Comparison of ENCODE assay signal across 12 mouse cellular contexts in genomic region chr11:22969486-22969885, GRCm38 (mm10). TPM values are rescaled to one million over a fixed set of nuclear protein-coding genes. Genes with fewer than 3 reads are reported as not detected.
A peak's percentile ranks its signal among the peaks of the same experiment; 100 is the strongest.
DNase-seq lines count a peak whose midpoint lies in the region; ATAC-seq and TF ChIP-seq lines count a peak whose summit lies in the region.
"Had no signal": no experiment of that assay in that cellular context is flagged by ENCODE, and none has a peak within 500 bp of the region (broad histone marks: within the 10 kb centered on the region; RNA-seq: fewer than 3 reads in every experiment).

No protein-coding gene starts in this region.

- TF ChIP-seq EP300 in MEL (IDR thresholded peaks at IDR 0.05; ENCODE audit: low read depth in 1 of 2, low read length in 2 of 2): no peak

- peaks cover 21% of the 10 kb centered on the region for H3K79me2 ChIP-seq in MEL (ENCODE audit: control insufficient read depth, insufficient read depth, low read length, poor library complexity)

- H3K4me1 ChIP-seq in MEL (ENCODE audit: control insufficient read depth in 1 of 2, insufficient read depth in 2 of 2, low read length in 2 of 2): peaks cover 0 to 4% of the 10 kb centered on the region in 2 experiments; a peak in 1 of 4 replicates

- peak; percentile 94 for TF ChIP-seq RAD21 in MEL (IDR thresholded peaks at IDR 0.05; ENCODE audit: low read depth, low read length)

- no peaks in the 10 kb centered on the region for H3K27me3 ChIP-seq in MEL (ENCODE audit: control insufficient read depth in 1 of 2, insufficient read depth in 2 of 2, low read length in 2 of 2)
- H3K27me3 ChIP-seq: liver, embryonic 12.5 days had no signal

- no peak for TF ChIP-seq POLR2A in MEL (IDR thresholded peaks at IDR 0.05; ENCODE audit: control insufficient read depth in 1 of 2, insufficient read depth in 1 of 2, low read depth in 1 of 2, low read length in 2 of 2, poor library complexity in 1 of 2)

- H3K4me3 ChIP-seq in MEL (ENCODE audit: control insufficient read depth in 1 of 2, insufficient read depth in 1 of 2, low read depth in 2 of 2, low read length in 2 of 2): no peak overlapping the region
- H3K4me3 ChIP-seq: liver, embryonic 12.5 days; myocyte had no signal

- DNase-seq in heart, adult 8-10 months (ENCODE audit: low spot score): peak; percentile 67
- no peak for DNase-seq in heart, adult 9 months (ENCODE audit: low spot score in 2 of 2)
- DNase-seq in lung, postnatal 25 days (ENCODE audit: low spot score): peak; percentile 58
- DNase-seq in lung, postnatal 10 days: no peak
- peak; percentile 83 for DNase-seq in MEL (ENCODE audit: low read depth, low spot score)
- no peak for DNase-seq in cerebellum, adult 8-10 months
- no peak for DNase-seq in ovary, postnatal 14 days (ENCODE audit: low spot score)
- DNase-seq: right cerebral cortex, postnatal 4 days; thymus, postnatal 36 days had no signal

- no peak overlapping the region; the same call in 1 of the 2 replicates for H3K9ac ChIP-seq in MEL (ENCODE audit: control insufficient read depth, low read depth, low read length, poor library complexity, severe bottlenecking)
- H3K9ac ChIP-seq: liver, embryonic 12.5 days had no signal

- ATAC-seq in megakaryocyte progenitor cell, adult 5-6 weeks (replicated peaks; ENCODE audit: poor library complexity): peak; percentile 45
- ATAC-seq: liver, embryonic 12.5 days had no signal

- TF ChIP-seq CTCF in MEL (IDR thresholded peaks at IDR 0.05 in 2 of 3, conservative IDR thresholded peaks at IDR 0.05 in 1 of 3; ENCODE audit: control insufficient read depth in 1 of 3, insufficient read depth in 1 of 3, low read depth in 2 of 3, low read length in 3 of 3, poor library complexity in 1 of 3, severe bottlenecking in 1 of 3): peak in 2 of 3 experiments; percentile 83 to 85; a peak in 4 of 6 replicates

- H3K27ac ChIP-seq in MEL (ENCODE audit: control insufficient read depth, low read depth, low read length): no peak overlapping the region
- H3K27ac ChIP-seq: liver, embryonic 12.5 days had no signal

- no peaks in the 10 kb centered on the region for H3K9me3 ChIP-seq in MEL (replicated peaks; ENCODE audit: insufficient read depth, low read length)

- peaks cover 0 to 7% of the 10 kb centered on the region in 2 experiments; a peak in 1 of 4 replicates for H3K36me3 ChIP-seq in MEL (ENCODE audit: control insufficient read depth in 1 of 2, insufficient read depth in 2 of 2, low read length in 2 of 2)

TF ChIP-seq in MEL, 35 proteins besides CTCF, POLR2A, EP300 and RAD21:
- no peak for TF ChIP-seq KAT2A (conservative IDR thresholded peaks at IDR 0.05; ENCODE audit: low read depth, low read length)
- no peak for TF ChIP-seq GATA1 (IDR thresholded peaks at IDR 0.05; ENCODE audit: low read depth, low read length)
- TF ChIP-seq CHD2 (IDR thresholded peaks at IDR 0.05; ENCODE audit: low read length): no peak
- TF ChIP-seq USF2 (IDR thresholded peaks at IDR 0.05; ENCODE audit: borderline replicate concordance in 1 of 2, insufficient read depth in 1 of 2, low read depth in 1 of 2, low read length in 2 of 2): no peak
- TF ChIP-seq SMC3 (IDR thresholded peaks at IDR 0.05; ENCODE audit: low read depth, low read length): peak; percentile 80
- TF ChIP-seq TAL1 (IDR thresholded peaks at IDR 0.05; ENCODE audit: low read length): no peak
- TF ChIP-seq MAZ (IDR thresholded peaks at IDR 0.05; ENCODE audit: low read depth, low read length): no peak
- TF ChIP-seq USF1 (IDR thresholded peaks at IDR 0.05; ENCODE audit: low read depth, low read length): no peak
- no peak for TF ChIP-seq ELF1 (IDR thresholded peaks at IDR 0.05; ENCODE audit: low read depth, low read length)
- no peak for TF ChIP-seq E2F4 (IDR thresholded peaks at IDR 0.05; ENCODE audit: borderline replicate concordance, low read depth, low read length)
- TF ChIP-seq ZKSCAN1 (IDR thresholded peaks at IDR 0.05; ENCODE audit: low read depth, low read length): no peak
- TF ChIP-seq ETS1 (IDR thresholded peaks at IDR 0.05; ENCODE audit: low read depth, low read length): no peak
- TF ChIP-seq RCOR1 (IDR thresholded peaks at IDR 0.05; ENCODE audit: low read depth, low read length): no peak
- TF ChIP-seq NRF1 (IDR thresholded peaks at IDR 0.05; ENCODE audit: insufficient read depth, low read depth, low read length, poor library complexity, severe bottlenecking): no peak
- TF ChIP-seq TBP (IDR thresholded peaks at IDR 0.05; ENCODE audit: low read depth, low read length): no peak
- TF ChIP-seq POLR2AphosphoS2 (IDR thresholded peaks at IDR 0.05; ENCODE audit: low read length): no peak
- TF ChIP-seq NELFE (IDR thresholded peaks at IDR 0.05; ENCODE audit: low read depth, low read length): no peak
- no peak for TF ChIP-seq ZNF384 (IDR thresholded peaks at IDR 0.05; ENCODE audit: low read depth, low read length)
- TF ChIP-seq SIN3A (IDR thresholded peaks at IDR 0.05; ENCODE audit: low read length): peak; percentile 54; the same call in 1 of the 2 replicates
- no peak for TF ChIP-seq ZMIZ1 (IDR thresholded peaks at IDR 0.05; ENCODE audit: low read depth, low read length)
- TF ChIP-seq MAX (IDR thresholded peaks at IDR 0.05; ENCODE audit: low read length): no peak
- TF ChIP-seq POLR2AphosphoS5 (IDR thresholded peaks at IDR 0.05; ENCODE audit: borderline replicate concordance, low read depth, low read length): no peak
- no peak for TF ChIP-seq GABPA (IDR thresholded peaks at IDR 0.05; ENCODE audit: low read depth, low read length)
- no peak; the same call in 1 of the 2 replicates for TF ChIP-seq BHLHE40 (IDR thresholded peaks at IDR 0.05; ENCODE audit: borderline replicate concordance, low read depth, low read length)
- TF ChIP-seq TCF12 (IDR thresholded peaks at IDR 0.05; ENCODE audit: low read depth, low read length): no peak
- no peak for TF ChIP-seq MYB (IDR thresholded peaks at IDR 0.05; ENCODE audit: low read depth, low read length)
- no peak for TF ChIP-seq JUND (IDR thresholded peaks at IDR 0.05; ENCODE audit: low read depth, low read length)
- TF ChIP-seq MYC (IDR thresholded peaks at IDR 0.05; ENCODE audit: low read depth, low read length): no peak
- TF ChIP-seq ZC3H11A (IDR thresholded peaks at IDR 0.05; ENCODE audit: low read depth, low read length): peak; percentile 84
- TF ChIP-seq CHD1 (IDR thresholded peaks at IDR 0.05; ENCODE audit: low read depth, low read length): no peak
- TF ChIP-seq HCFC1 (IDR thresholded peaks at IDR 0.05; ENCODE audit: low read depth, low read length): 0 out of 2 replicates have a peak, but pooled peaks have one; percentile 15
- TF ChIP-seq MEF2A (IDR thresholded peaks at IDR 0.05; ENCODE audit: extremely low read depth, insufficient replicate concordance, low read depth, low read length, poor library complexity, severe bottlenecking): no peak
- no peak for TF ChIP-seq MXI1 (IDR thresholded peaks at IDR 0.05; ENCODE audit: low read depth, low read length)
- no peak for TF ChIP-seq UBTF (IDR thresholded peaks at IDR 0.05; ENCODE audit: borderline replicate concordance, insufficient read depth, low read depth, low read length)
- TF ChIP-seq MAFK (IDR thresholded peaks at IDR 0.05; ENCODE audit: borderline replicate concordance, low read depth, low read length): no peak
TF ChIP-seq in MEL: peak in this region for 4.

RNA-seq across cellular contexts. Expression of gene Zrsr1, which starts 2.3 kb away (rescaled TPM):
- total RNA-seq in heart, adult 8-10 months (2022): 10 to 100 TPM; 19.1 to 29.4 (median 20.6) TPM
- 10.4 and 11.3 TPM in 2 replicates for total RNA-seq in MEL (2012; rRNA removed)
- 10 to 100 TPM in 1 of 2 experiments, not detected in 1; 15.8 TPM for polyA plus RNA-seq in MEL (2012; ENCODE audit: insufficient read depth in 1 of 2, insufficient read length in 2 of 2, low read depth in 1 of 2, low replicate concordance in 2 of 2, missing spikeins in 1 of 2)
- 4.0 and 7.0 TPM in 2 replicates for total RNA-seq in megakaryocyte progenitor cell, adult 5-6 weeks (2015)
- 10.3 and 11.2 TPM in 2 replicates for total RNA-seq in megakaryocyte progenitor cell, adult 5-6 weeks (2017)

RNA-seq across cellular contexts. Expression of gene Gm28048, which starts 12.4 kb away (rescaled TPM):
- total RNA-seq in heart, adult 8-10 months (2022): 1 to 10 TPM; 2.4 to 7.1 (median 4.1) TPM
- total RNA-seq in MEL (2012; rRNA removed): 11.8 and 15.0 TPM in 2 replicates
- 1 to 10 TPM in 1 of 2 experiments, not detected in 1; 8.6 TPM for polyA plus RNA-seq in MEL (2012; ENCODE audit: insufficient read depth in 1 of 2, insufficient read length in 2 of 2, low read depth in 1 of 2, low replicate concordance in 2 of 2, missing spikeins in 1 of 2)
- total RNA-seq in megakaryocyte progenitor cell, adult 5-6 weeks (2015): 77.6 and 83.1 TPM in 2 replicates
- 52.7 and 59.5 TPM in 2 replicates for total RNA-seq in megakaryocyte progenitor cell, adult 5-6 weeks (2017)

RNA-seq across cellular contexts. Expression of gene Commd1, which starts 12.7 kb away (rescaled TPM):
- total RNA-seq in heart, adult 8-10 months (2022): 100 to 1,000 TPM; 133 to 141 (median 141) TPM
- total RNA-seq in MEL (2012; rRNA removed): 113 and 128 TPM in 2 replicates
- polyA plus RNA-seq in MEL (2012; ENCODE audit: insufficient read depth in 1 of 2, insufficient read length in 2 of 2, low read depth in 1 of 2, low replicate concordance in 2 of 2, missing spikeins in 1 of 2): 100 to 1,000 TPM in 1 of 2 experiments, not detected in 1; 102 TPM
- total RNA-seq in megakaryocyte progenitor cell, adult 5-6 weeks (2015): 141 and 159 TPM in 2 replicates
- total RNA-seq in megakaryocyte progenitor cell, adult 5-6 weeks (2017): 89.6 and 105 TPM in 2 replicates

RNA-seq across cellular contexts. Expression of gene Cct4, which starts 20.8 kb away (rescaled TPM):
- 100 to 1,000 TPM in 3 of 4 experiments, 10 to 100 TPM in 1; 91.9 to 116 (median 105) TPM for total RNA-seq in heart, adult 8-10 months (2022)
- 552 and 588 TPM in 2 replicates for total RNA-seq in MEL (2012; rRNA removed)
- polyA plus RNA-seq in MEL (2012; ENCODE audit: insufficient read depth in 1 of 2, insufficient read length in 2 of 2, low read depth in 1 of 2, low replicate concordance in 2 of 2, missing spikeins in 1 of 2): 100 to 1,000 TPM; 387 to 567 TPM
- 346 and 370 TPM in 2 replicates for total RNA-seq in megakaryocyte progenitor cell, adult 5-6 weeks (2015)
- total RNA-seq in megakaryocyte progenitor cell, adult 5-6 weeks (2017): 218 and 319 TPM in 2 replicates

RNA-seq across cellular contexts. Expression of gene Fam161a, which starts 37.8 kb away (rescaled TPM):
- total RNA-seq in heart, adult 8-10 months (2022): 1 to 10 TPM in 3 of 4 experiments, under 1 TPM in 1; 0.79 to 2.2 (median 1.6) TPM
- total RNA-seq in MEL (2012; rRNA removed): 0.27 and 0.65 TPM in 2 replicates
- 1 to 10 TPM in 1 of 2 experiments, not detected in 1; 1.0 TPM for polyA plus RNA-seq in MEL (2012; ENCODE audit: insufficient read depth in 1 of 2, insufficient read length in 2 of 2, low read depth in 1 of 2, low replicate concordance in 2 of 2, missing spikeins in 1 of 2)
- total RNA-seq in megakaryocyte progenitor cell, adult 5-6 weeks (2015): 0.62 and 1.1 TPM in 2 replicates
- total RNA-seq in megakaryocyte progenitor cell, adult 5-6 weeks (2017): 0.71 and 0.81 TPM in 2 replicates

Comparison
In these comparisons a context has a peak if more than half of its experiments do, and no peak if none do; other contexts are left out.
1. DNase-seq: peak in heart, adult 8-10 months (single experiment), lung, postnatal 25 days (single experiment) and MEL (single experiment); none in heart, adult 9 months (0 of 2), lung, postnatal 10 days (single experiment), cerebellum, adult 8-10 months (single experiment) and ovary, postnatal 14 days (single experiment).